Mouse (Mus musculus) hindbrain, embryonic 14.5 days (tissue): ENCODE data around the gene March5. TPM values are rescaled to one million over a fixed set of nuclear protein-coding genes. Genes with fewer than 3 reads are reported as not detected.

Source experiments
- ATAC-seq: fragments of 200-750 bp; cut with Nextera tagmentation; 2 replicates; pipeline ENCODE4 v1.8.0; 2017; ENCODE audit warnings: moderate number of reproducible peaks, mild to moderate bottlenecking, moderate TSS enrichment, moderate library complexity; ENCODE audit not compliant: low FRiP score
- DNase-seq: peaks from one replicate; pipeline ENCODE4 v3.0.0-alpha.2; 2015; ENCODE audit warnings: low spot score
- H3K27ac ChIP-seq: fragments of 300-500 bp; sonication (generic); 2 replicates; pipeline ENCODE4 v1.5.1; 2014; ENCODE audit warnings: mild to moderate bottlenecking, moderate library complexity
- H3K27me3 ChIP-seq: fragments of 300-500 bp; sonication (generic); 2 replicates; pipeline ENCODE4 v1.6.1; 2014; ENCODE audit warnings: mild to moderate bottlenecking, low read length, mixed read lengths; ENCODE audit not compliant: control insufficient read depth, insufficient read depth
- H3K36me3 ChIP-seq: fragments of 300-500 bp; sonication (generic); replicated peaks from 2 replicates; pipeline ENCODE4 v1.6.1; 2014; ENCODE audit not compliant: control insufficient read depth, insufficient read depth
- H3K4me1 ChIP-seq: fragments of 300-500 bp; sonication (generic); replicated peaks from 2 replicates; pipeline ENCODE4 v1.6.1; 2014; ENCODE audit warnings: antibody characterized with exemption, low read length, mixed read lengths; ENCODE audit not compliant: control insufficient read depth, insufficient read depth
- H3K4me2 ChIP-seq: fragments of 300-500 bp; sonication (generic); replicated peaks from 2 replicates; pipeline ENCODE4 v1.6.1; 2014; ENCODE audit warnings: mild to moderate bottlenecking, moderate library complexity
- H3K4me3 ChIP-seq: fragments of 300-500 bp; sonication (generic); replicated peaks from 2 replicates; pipeline ENCODE4 v1.5.1; 2014; ENCODE audit warnings: mild to moderate bottlenecking, low read length
- H3K9ac ChIP-seq: fragments of 300-500 bp; sonication (generic); 2 replicates; pipeline ENCODE4 v1.6.1; 2014
- H3K9me3 ChIP-seq: fragments of 300-500 bp; sonication (generic); 2 replicates; pipeline ENCODE4 v1.6.1; 2016; ENCODE audit warnings: low read length; ENCODE audit not compliant: control insufficient read depth
- WGBS: fragments of 180-500 bp; shearing (Covaris S2); extraction: QIAGEN DNeasy Blood & Tissue Kit; methylation state at CpG from one replicate; pipeline ENCODE4 v1.1.7; 2014; 5-methylcytosine and 5-hydroxymethylcytosine counted together
- polyA plus RNA-seq: library from polyadenylated mRNA; unstranded; fragments of >200 nt; fragmentation: Nextera tagmentation; extraction: Ambion mirVana; gene quantifications from 2 replicates; pipeline ENCODE4 v1.2.1, GENCODE M21; 2014

The March5 gene
- polyA plus RNA-seq, 1 experiment from 2014 or later, result 123 TPM

DNA sequence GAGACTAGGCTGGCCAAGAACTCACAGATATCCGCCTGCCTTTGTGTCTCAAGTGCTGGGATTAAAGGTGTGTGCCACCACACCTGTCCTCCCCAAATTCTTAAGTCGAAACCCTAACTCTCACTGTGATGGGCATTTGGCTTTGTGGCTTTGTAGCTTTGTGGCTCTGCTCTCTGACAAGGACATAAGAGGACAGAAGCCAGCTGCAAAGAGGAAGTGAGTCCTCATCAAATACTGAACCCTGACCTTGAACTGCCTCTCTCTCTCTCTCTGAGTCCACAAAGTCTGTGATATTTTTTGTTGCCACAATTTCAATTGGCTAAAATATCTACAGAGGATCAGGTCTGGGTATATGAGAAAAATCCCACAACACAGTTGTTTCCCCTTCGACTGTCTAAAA, 40.9 kb downstream of the March5 start:
- no peak for ATAC-seq
- 77% methylated on average over 3 of the region's 3 CpGs for WGBS
- H3K4me2 ChIP-seq, result no peak overlapping the region
- H3K27ac ChIP-seq, result no peak overlapping the region
- H3K4me3 ChIP-seq, result no peak overlapping the region
- DNase-seq, result no peak
- H3K4me1 ChIP-seq, result no peaks in the 10 kb centered on the region
- no peaks in the 10 kb centered on the region for H3K27me3 ChIP-seq
- H3K9ac ChIP-seq, result no peak overlapping the region
- H3K36me3 ChIP-seq, result no peaks in the 10 kb centered on the region
- no peaks in the 10 kb centered on the region for H3K9me3 ChIP-seq

DNA sequence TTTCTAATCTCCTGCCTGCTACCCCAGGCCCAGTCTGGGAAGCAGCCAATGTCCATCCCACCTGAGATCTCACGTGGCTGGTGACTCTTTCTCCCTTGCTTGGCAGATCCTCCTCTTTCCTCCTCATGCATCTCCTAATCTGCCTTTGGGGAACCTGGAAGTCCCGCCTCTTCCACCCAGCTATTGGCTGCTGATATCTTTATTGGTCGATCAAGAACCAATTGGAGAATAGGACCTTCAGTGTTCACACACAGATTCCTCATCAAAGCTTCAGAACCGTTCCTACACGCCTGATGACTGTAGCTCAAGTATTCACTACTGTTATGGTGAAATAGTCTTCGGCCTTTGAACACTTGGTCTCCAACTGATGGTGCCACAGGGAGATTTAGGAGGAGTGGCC, 44.8 kb downstream of the March5 start:
- no peak overlapping the region for H3K9ac ChIP-seq
- no peaks in the 10 kb centered on the region for H3K27me3 ChIP-seq
- H3K4me1 ChIP-seq, result no peaks in the 10 kb centered on the region
- DNase-seq, result no peak
- H3K4me2 ChIP-seq, result no peak overlapping the region
- 66% methylated on average over 6 of the region's 6 CpGs for WGBS
- H3K4me3 ChIP-seq, result no peak overlapping the region
- H3K27ac ChIP-seq, result no peak overlapping the region
- H3K36me3 ChIP-seq, result no peaks in the 10 kb centered on the region
- no peaks in the 10 kb centered on the region for H3K9me3 ChIP-seq
- ATAC-seq, result no peak

DNA sequence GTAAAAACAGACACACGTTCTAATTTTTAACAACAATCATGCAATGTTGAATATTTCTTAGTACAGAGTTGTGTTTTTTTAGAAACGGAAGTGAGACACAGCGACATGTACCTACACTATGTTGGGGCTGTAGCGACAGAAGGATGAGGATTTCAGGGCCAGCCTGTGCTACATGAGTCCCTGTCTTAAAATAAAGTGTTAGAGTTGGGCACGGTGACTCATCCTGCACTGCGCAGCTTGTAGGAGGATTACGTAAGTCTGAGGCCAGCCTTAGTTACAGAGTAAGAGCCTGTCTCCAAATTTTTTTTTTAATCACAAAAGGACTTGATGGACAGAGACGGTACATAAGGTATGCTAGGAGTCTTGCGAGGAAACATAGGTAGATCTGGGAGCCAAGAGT, 48.0 kb downstream of the March5 start:
- Histone ChIP-seq H3K9ac (no peak overlapping the region), H3K4me2 (no peak overlapping the region), H3K4me1 (no peaks in the 10 kb centered on the region), H3K27me3 (no peaks in the 10 kb centered on the region), H3K4me3 (no peak overlapping the region), H3K36me3 (no peaks in the 10 kb centered on the region), H3K27ac (no peak overlapping the region), H3K9me3 (no peaks in the 10 kb centered on the region)
- no peak for DNase-seq
- no peak for ATAC-seq
- 92% methylated on average over 9 of the region's 9 CpGs for WGBS

DNA sequence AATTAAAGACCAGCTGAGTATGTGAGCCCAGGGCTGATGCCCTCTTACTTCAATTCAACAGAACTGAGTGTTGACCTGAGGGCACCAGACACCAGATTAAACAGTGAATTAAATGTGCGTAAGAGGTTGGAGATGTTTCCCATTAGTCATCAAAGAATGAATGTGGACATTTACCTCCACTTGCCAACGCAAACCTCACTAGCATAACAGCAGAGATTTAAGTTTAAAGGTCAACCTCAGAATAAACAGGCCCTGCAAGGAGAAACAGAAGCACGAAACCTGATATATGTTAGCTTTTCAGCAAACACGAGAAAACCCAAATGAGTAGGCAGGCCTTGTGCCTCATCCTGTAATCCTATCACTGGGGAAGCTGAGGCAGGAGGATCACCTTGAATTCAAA, 55.0 kb downstream of the March5 start:
- Histone ChIP-seq H3K27ac (no peak overlapping the region), H3K27me3 (no peaks in the 10 kb centered on the region), H3K9me3 (no peaks in the 10 kb centered on the region), H3K36me3 (no peaks in the 10 kb centered on the region), H3K4me3 (no peak overlapping the region), H3K4me1 (no peaks in the 10 kb centered on the region), H3K9ac (no peak overlapping the region), H3K4me2 (no peak overlapping the region)
- WGBS, result 81% methylated on average over 4 of the region's 4 CpGs
- no peak for DNase-seq
- ATAC-seq, result no peak

DNA sequence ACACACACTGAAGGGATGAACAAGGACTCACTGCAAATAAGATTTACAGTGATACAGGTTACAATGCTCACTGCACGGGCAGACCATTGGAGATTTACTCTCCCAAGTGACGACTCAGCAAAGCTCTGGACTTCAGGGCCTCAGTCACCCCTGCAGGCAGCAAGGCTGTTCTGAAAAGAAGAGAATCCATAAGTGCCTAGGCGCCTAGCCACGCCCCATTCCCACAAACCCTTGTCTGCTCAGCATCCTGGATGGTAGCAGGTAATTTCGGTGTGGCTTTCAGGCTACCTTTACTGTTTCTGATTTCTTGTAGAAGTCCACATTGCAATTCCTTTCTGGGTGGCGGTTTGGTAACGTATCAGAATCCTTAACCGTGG, 56.2 kb downstream of the March5 start:
- ATAC-seq, result no peak
- WGBS, result 64% methylated on average over 8 of the region's 8 CpGs
- H3K27me3 ChIP-seq, result no peaks in the 10 kb centered on the region
- no peak for DNase-seq
- H3K9ac ChIP-seq, result no peak overlapping the region
- H3K9me3 ChIP-seq, result no peaks in the 10 kb centered on the region
- no peak overlapping the region for H3K27ac ChIP-seq
- peaks cover 3% of the 10 kb centered on the region; the same call in 1 of the 2 replicates for H3K36me3 ChIP-seq
- no peak overlapping the region for H3K4me3 ChIP-seq
- peak overlapping the region; percentile 10; the same call in 1 of the 2 replicates for H3K4me2 ChIP-seq
- H3K4me1 ChIP-seq, result no peaks in the 10 kb centered on the region

DNA sequence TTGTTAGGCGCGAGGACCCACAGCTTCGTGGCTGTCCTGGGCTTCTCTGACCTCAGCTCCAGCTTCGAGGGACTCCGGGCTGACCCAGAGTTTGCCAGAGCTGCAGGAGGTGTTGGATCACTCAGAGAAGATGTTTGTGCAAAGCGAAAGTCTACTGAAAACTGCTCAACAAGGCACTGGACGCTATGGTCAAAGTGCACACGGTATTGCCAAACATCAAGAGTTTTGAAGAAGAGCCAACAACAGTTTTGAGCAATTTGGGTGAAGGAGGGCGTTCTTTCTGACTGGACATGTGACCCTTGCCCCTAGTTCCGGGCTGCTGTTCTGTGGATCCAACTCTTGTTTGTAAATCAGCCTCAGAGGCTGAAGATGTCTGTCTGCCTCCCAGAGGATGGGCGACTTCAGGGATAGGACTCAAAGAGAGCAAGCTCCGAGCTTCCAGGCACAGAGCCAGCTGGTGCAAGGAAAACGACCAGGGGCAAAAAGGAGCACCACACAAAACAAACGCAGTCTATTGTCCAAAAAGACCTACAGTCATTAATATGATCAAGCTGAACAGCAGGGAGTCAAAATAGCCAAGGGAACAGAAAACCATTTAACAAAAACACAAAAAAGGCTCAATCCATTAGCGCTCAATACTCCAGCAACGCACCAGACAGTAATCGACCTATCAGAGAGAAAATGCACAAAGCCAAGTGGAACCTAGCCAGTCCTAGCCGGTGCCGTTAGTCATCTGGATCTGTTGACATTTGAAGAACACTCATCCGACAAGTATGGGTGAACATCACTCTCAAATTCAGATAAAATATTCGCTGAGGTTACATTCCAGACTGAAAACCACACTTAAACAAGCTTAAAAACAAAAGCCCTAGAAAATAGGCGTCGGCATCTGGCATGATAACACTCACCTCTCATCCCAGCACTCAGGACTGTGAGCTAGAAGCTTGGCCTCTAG, 56.9 kb downstream of the March5 start:
- no peaks in the 10 kb centered on the region for H3K9me3 ChIP-seq
- no peak overlapping the region for H3K9ac ChIP-seq
- no peaks in the 10 kb centered on the region for H3K4me1 ChIP-seq
- 45% methylated on average over 23 of the region's 23 CpGs for WGBS
- DNase-seq (peak; percentile 38), ATAC-seq (peak; percentile 46; the same call in 1 of the 2 replicates)
- H3K36me3 ChIP-seq, result peaks cover 10% of the 10 kb centered on the region
- H3K27me3 ChIP-seq, result no peaks in the 10 kb centered on the region
- 0 out of 2 replicates have a peak overlapping the region, but pooled peaks have one; percentile 20 for H3K27ac ChIP-seq
- no peak overlapping the region for H3K4me3 ChIP-seq
- H3K4me2 ChIP-seq, result peak overlapping the region; percentile 10

DNA sequence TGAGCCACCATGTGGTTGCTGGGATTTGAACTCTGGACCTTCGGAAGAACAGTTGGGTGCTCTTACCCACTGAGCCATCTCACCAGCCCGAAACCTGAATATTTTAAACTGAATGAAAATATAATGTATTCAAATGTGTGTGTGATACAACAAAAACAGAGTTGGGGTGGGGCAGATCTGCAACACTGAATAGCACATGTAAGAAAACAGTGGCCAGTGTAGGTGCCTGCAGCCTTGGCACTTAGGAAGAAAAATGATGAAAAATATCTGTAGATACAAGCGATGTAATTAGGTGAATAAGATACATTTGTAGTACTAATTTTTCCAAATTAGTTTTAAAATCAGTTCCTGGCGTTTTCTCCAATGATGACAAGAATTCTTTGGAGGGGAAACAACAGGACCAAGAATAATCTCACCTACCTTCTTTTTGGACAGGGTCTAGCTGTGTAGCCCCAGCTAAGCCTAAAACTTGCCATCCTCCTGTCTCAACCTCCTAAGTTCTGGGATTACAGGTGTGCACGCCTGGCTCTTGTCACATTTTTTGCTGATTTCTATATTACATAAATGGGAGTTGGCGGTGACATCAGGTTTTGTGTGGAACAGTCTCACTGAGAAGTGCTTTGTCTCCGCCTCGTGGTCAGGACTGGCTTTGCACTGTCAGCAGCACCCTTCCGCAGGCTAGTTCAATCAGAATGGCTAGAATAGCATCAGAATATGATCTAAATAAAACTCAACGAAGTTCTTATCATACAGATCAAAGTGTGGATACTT, 58.2 kb downstream of the March5 start:
- ATAC-seq (peak; percentile 83), DNase-seq (peak; percentile 94)
- Histone ChIP-seq H3K4me1 (no peaks in the 10 kb centered on the region), H3K4me2 (no peak overlapping the region), H3K4me3 (no peak overlapping the region), H3K27ac (no peak overlapping the region), H3K9ac (no peak overlapping the region), H3K36me3 (peaks cover 19% of the 10 kb centered on the region), H3K9me3 (no peaks in the 10 kb centered on the region), H3K27me3 (no peaks in the 10 kb centered on the region)
- WGBS, result 33% methylated on average over 10 of the region's 10 CpGs

DNA sequence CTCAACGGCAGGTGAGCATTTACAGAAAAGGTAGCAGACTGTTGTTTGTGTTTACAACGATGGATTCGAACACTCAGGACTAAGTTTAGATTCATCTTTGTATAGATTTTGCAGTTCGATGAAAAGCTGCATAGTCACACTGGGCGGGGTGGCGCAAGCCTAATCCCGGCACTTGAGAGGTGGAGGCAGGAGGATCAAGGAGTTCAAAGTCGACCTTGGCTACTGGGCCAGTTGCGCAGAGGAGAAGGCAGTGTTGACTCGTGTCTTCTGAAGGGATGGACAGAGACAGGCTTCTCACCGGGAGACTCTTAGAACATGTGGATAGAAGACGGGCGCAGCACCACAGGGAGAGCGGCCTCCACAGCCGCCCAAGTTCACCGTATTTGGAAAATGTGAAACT, 61.8 kb downstream of the March5 start:
- Histone ChIP-seq H3K4me2 (no peak overlapping the region), H3K27me3 (no peaks in the 10 kb centered on the region), H3K9ac (no peak overlapping the region), H3K4me1 (no peaks in the 10 kb centered on the region), H3K27ac (no peak overlapping the region), H3K4me3 (no peak overlapping the region), H3K36me3 (peaks cover 26% of the 10 kb centered on the region), H3K9me3 (no peaks in the 10 kb centered on the region)
- 90% methylated on average over 16 of the region's 16 CpGs for WGBS
- no peak for ATAC-seq
- no peak for DNase-seq
